Mouse (Mus musculus) induced T-regulatory cell, adult 2 months (primary cell): ENCODE results near the gene Eif3b.

Source experiments
- DNase-seq: peaks from one replicate; pipeline ENCODE4 v3.0.0-alpha.2; 2012; ENCODE audit warnings: low read depth

Gene Eif3b

DNA sequence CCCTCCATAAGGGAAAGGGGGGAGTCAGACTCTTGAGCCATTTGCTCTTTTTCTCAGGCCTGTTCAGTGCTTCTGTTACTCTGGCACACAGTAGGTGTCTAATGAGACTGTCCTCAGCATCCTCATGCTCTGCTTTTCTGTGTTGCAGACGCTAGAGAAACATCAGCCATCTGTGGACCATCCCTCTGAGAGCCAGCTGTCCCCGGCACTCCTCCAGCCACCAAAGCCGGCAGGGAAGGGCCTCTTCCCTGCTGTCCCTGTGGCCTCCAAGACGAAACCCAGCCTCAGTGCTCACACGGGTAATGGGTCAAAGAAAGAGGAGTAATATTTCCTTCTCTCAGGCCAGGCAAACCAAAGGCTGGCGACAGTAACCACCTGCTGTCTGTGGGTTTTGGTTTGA, 72.0 kb downstream of the Eif3b start:
- DNase-seq = no peak

GRCm38 (mm10) chr5:140492684-140493233, 73.6 kb downstream of the Eif3b start:
- no peak for DNase-seq
